Mouse (Mus musculus) heart, postnatal 0 days (tissue): ENCODE data around the gene Pigg.

ENCODE experiments used
- CTCF ChIP-seq: IDR thresholded peaks from 2 replicates; pipeline ENCODE4 v1.5.1; 2016; ENCODE audit warnings: antibody characterized with exemption, control low read depth, low read depth
- EP300 ChIP-seq: IDR thresholded peaks from 2 replicates; pipeline ENCODE4 v1.6.1; 2016; ENCODE audit warnings: antibody characterized with exemption, low read depth

DNA sequence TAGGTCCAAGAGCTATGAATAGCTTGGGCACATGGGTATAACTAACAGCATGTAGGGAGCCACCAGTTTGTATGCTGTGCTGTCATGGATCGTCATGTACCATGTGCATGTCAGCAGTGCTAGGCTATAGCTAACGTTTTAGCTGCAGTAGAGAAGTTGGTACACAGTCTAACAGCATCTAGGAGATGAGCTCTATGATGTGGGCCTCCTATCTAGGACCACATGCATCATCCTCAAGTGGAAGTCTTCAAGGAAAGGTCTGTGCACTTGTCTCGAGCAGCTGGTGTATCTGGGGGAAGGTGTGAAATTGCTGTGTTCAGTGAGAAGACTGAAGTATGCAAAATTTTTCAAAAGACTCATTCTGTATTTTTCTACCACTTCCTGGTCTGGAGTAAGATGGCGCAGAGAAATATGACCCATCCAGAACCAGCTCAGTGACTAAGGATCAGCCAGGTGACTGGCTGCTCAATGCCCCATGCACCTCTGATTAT, 31.3 kb downstream of the Pigg start:
- TF ChIP-seq CTCF (no peak), EP300 (no peak)
